Mouse (Mus musculus) hematopoietic stem cell, adult 5-6 weeks (primary cell): ENCODE measurements around the gene Fras1. TPM values are rescaled to one million over a fixed set of nuclear protein-coding genes. Genes with fewer than 3 reads are reported as not detected.
A peak's percentile ranks its signal among the peaks of the same experiment; 100 is the strongest.

ENCODE experiments used
- ATAC-seq, 2 experiments: fragments of 125-278 bp in 1 of 2; replicated peaks in 1 of 2; 2 replicates each; pipeline ENCODE4 v1.8.0; 2016 to 2017; ENCODE audit warnings: inconsistent platforms in 2 of 2, mild to moderate bottlenecking in 2 of 2, moderate number of reproducible peaks in 2 of 2, low read depth in 1 of 2, moderate TSS enrichment in 1 of 2; ENCODE audit not compliant: low FRiP score in 2 of 2, poor library complexity in 2 of 2, severe bottlenecking in 2 of 2, insufficient read depth in 1 of 2, low TSS enrichment in 1 of 2
- total RNA-seq: library from RNA; stranded (forward); fragments of 172-1452, 232-1000 nt; gene quantifications from 2 replicates; pipeline ENCODE4 v1.2.3, GENCODE M21; 2017

Fras1 gene
- total RNA-seq, 1 experiment from 2014 or later = not detected

DNA sequence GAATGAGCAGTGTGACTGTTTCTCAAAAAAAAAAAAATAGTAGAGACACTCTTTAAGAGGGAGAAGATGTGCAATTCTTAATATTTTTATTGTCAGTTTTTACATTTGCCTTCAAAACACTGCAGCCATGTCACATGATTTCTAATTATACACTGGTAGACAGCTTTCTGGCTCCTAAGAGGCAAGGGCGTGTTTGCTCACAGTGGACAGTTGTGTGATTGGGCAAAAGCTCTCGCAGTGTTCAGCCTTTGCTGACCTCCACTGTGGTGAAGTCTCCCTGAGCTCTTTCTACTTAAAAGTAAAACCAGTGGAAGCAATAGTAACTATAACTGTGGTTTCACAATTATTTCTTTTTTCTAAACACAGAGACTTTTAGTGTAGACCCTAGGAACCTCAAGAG, 315.1 kb downstream of the Fras1 start:
- ATAC-seq = no peak

DNA sequence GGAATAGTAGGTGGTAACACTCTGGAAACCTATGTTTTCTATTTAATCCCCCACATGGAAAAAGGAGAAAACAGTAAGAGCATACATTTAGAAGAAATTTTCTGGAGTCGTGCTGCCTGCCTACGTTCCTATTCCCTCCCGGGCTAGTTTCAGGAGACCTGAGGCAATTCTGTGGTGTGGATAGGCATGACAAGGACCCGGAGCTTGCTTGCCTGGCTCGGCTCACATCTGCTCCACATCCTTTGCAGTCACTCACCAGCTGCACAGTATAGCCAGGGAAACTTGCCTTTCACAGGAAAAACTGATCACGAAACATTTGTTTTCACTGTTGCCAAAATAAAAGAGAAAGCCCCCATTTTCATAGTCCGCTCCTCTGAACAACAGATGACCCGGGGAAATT, 325.2 kb downstream of the Fras1 start:
- no peak for ATAC-seq

DNA sequence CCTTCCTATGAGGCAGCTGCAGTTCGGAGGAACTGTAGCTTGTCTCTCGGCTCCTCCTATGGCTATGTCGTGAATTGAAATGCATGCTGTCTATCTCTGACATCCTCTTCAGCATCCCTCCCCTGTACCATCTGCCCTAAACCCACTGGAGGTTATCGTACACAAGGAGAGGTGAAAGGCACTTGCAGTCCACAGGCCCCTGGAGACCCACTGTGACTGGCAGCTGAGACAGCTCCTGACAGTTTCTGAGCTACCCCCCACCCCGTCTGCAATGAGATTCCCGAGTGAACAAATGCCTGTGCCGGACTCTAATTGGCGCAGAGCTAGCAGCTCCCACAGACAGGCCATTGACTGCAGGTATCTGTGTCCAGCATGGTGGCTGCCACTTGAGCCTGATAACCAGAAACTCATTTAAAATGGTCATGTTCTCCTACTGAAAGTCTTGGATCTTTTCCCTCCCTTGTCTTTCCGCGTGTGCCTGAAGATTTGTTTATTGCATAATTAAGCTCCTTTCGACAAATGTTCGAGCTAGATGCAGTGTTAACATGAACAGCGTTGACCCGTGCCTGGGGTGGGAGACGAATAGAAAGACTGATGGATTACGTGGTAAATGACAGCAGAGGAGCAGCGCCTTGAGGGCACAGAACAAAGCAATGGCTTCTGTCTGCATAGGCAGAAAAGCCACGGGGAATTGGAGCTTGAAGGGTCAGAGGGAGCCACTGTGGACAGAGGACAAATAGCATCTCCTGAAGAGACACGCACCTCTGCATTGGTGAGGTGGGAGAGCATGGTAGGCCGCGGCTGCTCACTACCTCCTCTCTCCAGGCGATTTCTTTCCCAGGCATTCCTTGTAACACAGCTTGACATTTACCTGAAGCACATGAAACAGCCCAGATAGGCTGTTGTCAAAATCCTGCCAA, 329.2 kb downstream of the Fras1 start:
- no peak for ATAC-seq

DNA sequence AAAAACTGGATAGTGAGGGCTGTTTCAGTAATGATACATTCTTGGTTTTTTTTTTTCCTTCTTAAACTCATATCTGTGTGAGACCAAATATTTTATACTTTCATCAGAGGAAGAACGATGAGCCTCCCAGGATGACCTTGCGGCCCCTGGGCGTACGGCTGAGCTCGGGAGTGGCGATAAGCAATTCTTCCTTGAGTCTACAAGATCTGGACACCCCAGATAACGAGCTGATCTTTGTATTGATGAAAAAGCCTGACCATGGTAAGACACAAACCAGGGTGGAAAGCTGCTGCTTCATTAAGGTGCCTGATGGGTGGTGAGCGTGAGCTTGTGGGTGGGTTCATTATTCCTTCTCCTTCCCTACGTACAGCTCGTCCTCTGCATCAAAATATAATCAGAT, 334.8 kb downstream of the Fras1 start:
- ATAC-seq = no peak

DNA sequence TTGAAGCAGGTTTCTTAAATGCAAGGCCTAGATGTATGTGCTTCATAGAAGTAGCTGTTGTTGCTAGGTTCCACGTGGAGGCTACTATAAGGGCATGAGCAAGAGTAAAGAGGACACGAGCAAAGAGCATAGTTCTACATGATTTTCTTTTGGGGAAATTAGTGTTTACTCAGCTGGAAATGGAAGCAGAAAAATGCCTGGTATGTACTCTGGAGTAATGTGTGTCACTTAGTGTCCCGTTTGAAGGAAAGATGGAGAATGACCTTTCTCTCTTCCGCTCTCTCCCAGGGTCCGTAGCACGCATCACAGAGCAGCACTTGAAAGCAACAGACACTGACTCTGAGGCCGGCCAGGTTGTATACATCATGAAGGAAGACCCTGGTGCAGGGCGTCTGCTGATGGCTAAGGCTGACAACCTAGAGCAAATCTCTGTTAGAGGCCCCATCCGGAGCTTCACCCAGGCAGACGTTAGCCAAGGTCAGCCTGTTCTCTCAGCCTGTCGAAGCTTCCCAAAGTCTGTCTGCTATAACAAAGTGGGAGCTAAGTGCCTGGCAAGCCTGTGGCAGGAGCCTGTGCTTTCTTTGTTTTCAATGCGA, 338.4 kb downstream of the Fras1 start:
- ATAC-seq = no peak

DNA sequence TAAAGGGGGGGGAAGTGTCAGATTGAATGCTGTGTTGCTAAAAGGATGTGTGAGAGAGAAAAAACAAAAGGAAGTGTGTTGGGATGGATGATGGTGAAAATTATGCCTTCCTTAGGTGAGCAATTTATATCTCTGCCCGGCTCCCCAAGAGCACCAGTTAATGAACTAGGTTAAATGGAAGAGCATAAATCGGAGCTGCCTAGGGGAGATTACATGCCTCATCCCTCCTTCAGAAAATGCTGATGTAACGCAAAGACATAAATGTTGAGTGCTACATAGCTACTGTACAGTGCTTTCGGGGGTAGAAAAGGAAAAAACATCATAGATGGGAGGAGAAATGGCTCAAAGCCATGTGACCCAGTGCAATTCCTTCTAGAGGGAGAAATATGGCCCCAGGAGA, 339.0 kb downstream of the Fras1 start:
- no peak for ATAC-seq

DNA sequence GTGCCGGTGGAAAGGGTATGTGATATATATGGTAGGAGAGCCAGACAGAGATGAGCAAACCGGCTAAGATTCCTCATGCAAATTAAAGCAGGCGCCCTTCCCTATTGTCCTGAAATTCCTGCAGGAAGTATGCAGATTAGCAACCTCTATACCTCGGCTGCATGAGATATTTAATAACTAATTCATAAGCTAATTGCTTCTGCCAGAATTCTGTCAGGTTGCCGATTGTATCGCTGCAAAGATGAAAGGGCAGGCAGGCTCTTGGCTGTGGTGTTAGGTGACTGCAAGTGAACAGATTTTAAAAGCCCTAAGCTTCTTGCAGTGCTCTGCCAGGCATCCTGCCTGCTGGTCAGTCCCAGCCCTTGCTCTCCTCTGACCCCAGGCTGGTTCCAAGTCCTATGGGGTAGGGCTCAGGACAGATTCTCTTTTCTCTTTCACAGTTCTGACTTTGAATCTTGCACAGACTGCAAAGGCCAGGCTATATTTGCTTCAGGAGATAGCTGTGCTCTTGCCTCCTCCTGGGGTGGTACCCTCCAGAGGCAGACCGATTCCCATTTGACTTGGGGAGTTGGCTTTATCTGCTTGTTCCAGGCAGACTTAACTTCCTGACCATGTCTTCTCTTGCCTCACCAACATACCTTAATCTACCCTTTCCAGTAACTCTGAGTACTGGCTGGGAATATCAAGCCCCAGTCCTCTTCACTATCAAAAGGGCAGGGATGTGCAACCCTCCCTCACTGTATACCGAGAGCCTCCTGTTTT, 342.7 kb downstream of the Fras1 start:
- no peak for ATAC-seq

DNA sequence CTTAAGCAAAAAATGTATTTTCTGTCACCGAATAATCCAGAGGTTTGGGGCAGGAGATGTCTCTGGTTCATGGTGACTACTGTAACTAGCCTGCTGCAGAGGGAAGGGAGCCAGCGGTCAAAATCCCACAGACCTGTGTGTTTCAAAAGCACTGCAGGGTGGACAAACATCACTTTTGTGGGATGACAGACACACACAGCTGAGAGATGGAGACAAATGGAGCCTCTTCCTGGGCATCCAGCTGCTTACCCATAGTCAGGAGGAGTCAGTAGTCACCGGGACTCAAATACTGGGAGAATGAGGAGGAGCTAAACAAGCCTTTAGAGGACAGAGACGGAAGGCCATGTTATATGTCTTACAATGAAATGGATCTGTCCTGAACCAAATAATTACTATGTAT, 343.9 kb downstream of the Fras1 start:
- no peak for ATAC-seq

DNA sequence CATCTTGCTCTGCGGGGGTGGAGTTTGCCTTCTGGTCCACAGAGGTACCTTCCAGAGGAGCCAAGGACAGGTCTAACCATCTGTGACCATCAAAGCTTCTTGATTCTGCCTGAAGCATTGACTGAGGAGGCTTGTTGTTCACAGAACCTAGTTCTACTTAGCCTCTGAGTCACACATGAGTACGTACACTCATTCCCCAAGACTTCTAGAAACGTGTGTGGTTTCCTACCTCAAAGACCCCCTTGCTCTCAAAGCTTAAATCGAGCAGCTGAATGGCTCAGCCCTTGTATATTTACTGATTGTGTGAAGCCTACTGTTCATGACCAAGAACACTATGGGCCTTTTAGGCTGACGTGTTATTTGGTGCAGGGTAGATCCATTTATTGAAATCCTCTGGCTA, 344.8 kb downstream of the Fras1 start:
- ATAC-seq = no peak

DNA sequence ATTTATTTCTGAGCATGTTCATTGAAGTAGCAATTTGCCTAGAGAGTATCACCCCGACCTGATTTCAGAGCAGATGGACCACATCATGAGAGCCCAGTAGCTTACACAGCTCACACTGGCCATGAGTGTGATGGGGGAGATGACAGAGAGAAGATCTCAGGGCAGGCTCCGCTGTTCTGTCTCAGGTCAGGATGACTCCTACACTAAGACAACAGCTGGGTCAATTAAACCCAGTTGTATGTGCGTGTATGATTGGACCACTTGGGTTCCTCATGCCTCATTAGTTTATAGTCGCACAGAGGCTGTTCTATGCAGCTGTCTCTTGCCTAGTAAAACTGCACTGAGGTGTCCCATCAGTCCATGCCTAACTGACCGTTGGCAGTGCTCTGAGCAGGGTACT, 345.5 kb downstream of the Fras1 start:
- ATAC-seq = no peak

DNA sequence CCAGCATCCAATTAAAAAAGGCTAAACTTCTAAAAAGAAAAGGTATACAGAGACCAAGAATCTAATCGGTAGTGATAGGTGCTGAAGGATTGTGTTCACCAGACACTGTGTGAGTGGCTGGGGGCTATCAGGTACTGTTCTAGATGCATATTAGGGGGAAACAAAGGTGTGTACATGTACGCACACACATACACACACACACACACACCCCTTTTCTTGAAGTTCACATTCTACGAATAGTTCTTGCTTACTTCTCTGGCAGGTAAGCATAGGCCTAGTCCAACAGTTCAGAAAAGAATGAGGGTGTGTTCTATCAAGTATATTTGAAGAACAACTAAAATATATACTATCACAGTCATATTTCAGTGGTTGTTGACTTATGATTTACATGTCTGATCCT, 348.9 kb downstream of the Fras1 start:
- ATAC-seq = no peak

DNA sequence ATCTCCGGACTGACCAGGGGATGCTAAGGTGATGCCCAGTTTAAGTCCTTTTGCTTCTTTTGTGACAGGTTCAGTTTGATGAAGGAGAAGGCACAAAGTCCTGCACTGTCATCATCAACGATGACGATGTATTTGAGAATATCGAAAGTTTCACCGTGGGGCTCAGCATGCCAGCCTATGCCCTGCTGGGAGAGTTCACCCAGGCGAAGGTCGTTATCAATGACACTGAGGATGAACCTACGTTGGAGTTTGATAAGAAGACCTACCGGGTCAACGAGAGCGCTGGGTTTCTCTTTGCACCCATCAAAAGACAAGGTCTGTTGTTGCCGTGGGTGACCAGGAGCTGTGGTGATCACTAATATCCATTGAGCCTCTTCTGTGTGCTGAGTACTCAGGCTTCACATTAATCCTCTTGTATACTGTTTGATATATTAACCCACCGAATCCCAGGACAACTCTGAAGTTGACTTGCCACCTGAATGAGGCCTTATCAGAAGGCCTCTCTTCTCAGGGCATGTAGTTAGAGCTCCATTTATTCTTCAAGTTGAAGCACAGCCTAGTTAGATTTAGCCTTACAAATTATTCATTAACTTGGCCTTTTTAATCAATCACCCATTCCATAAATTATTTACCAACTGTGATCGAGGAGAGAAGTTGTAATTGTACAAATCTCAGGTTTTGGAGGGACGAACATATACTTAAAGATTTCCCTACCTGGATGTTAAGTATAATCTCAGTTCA, 365.6 kb downstream of the Fras1 start:
- ATAC-seq = no peak

DNA sequence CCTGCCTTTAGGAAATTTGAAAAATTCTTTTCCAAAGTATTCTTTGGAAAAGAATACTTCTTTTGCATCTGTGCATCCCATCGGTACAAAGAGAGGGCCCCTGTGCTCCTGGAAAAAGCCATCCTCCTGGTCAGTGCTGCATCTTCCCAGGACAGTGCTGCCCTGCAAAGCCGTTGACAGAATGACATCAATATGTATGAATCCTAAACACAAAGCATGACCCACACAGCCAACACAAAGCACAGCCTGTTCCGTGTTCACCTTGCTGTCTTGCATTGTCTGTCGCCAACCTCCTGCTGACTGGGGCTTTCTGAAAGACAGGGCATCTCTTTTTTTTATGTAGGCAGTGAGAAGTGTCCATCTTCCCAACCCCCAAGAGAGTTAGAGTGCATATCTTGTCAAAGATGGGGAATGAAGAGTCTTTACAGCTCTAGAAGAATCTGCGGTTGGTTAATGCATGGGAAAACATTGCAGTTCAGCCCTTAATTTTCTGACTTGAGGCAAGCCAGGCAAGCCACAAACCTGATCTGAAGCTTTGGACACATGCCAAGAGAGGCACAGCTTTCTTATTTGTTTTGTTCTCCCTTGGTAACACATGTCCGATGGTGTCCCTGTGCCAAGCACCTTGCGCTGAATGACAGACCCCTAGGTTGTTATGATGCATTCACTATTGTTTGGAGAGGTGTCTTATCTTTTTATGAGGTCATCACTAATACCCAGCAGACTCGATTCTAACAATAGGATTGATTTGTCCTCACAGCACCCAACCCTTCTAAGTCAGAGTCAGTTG, 373.6 kb downstream of the Fras1 start:
- ATAC-seq = no peak

DNA sequence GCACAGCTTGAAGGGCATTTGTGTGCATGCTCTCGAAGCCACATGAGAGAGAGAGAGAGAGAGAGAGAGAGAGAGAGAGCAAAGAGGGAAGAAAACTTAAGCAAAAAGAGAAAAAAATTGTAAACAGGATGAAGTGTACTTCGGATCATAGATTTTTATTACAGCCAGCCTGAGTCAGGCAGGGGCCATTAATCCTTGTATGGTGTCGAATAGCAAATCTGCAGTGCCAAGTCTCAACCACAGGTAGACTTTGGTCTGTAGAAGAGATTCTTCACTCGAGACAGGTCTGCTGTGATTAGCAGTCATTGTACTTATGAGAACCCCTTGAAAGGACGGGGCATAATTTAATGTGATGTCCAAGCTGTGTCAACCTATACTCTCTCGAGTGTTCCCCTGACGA, 383.9 kb downstream of the Fras1 start:
- ATAC-seq = no peak

DNA sequence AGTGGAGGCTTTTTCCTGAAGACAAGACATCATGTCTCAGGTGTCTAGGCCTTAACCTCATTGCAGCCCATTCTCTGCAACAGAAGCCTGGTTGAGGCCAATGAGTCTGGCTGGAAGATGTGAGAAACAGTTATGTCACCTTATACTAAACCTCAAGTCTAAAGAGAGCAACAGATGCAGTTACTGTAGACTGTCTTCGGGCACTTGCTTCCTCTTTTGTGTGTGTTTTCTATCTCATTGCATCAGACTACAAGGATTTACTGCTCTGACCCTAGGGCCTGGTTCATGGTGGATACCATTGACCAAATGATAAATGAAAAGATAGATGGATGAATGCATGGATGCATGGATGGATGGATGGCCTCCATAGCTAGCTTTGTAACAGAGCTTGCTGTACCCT, 388.3 kb downstream of the Fras1 start:
- no peak for ATAC-seq

DNA sequence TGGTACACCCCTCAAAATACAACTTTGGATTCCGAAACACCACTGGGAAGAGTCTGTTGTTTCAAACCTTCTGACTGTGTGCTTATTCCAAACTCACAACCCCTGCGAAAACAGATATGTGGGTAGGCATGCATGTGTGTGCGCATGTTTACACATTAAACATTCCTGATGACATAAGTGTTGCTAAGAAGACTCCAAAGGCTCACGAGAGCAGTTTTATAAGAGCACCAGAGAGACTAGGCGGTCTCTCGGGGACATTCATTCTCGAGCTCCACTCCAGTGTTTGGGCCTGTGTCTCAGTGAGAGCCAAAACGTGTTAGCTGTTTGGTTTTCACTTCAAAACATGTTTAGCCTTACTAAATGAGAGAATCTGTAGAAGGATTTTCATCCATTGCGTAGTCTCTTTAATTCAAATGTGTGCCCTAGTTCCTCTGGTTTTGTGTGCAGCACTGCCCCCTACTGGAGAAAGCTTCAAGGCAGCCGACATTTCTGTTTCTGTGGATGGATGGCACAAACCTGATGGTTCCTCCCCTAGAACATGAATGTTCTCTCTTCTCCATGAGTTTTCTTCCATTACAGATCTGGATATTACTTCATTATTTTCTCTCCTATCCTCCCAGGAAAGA, 395.2 kb downstream of the Fras1 start:
- ATAC-seq = peak; percentile 44 to 52; a peak in 1 of 4 replicates
